Mouse (Mus musculus) urinary bladder, postnatal 25 days (tissue): Measurements from ENCODE around the gene Gap43.
"Not testable (repeated sequence)": the region's sequence is repeated elsewhere in the genome, so short reads cannot be mapped to it uniquely, and the experiment has no call there.

Experiments used
- DNase-seq: peaks from one replicate; pipeline ENCODE4 v3.0.0; 2022; ENCODE audit warnings: low spot score

Gap43 gene

DNA sequence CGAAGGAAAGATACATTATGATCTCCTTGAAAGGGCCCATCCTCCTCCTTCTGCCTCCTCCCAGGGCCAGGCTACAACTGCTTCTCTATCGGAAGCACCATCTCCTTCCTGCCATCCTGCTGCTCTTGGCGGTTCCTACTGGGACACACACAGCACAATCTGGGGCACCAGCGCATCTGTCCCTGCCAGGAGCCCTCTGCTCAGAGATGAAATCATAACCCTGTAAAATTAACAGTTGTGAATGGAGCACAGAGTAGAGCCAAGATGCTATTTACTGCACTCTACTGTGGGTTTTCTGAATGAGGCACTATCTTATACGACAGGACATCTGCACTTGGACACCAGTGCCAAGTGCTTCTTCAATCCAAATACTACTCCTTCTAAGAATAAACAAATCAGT, 46.0 kb downstream of the Gap43 start:
- no peak for DNase-seq

DNA sequence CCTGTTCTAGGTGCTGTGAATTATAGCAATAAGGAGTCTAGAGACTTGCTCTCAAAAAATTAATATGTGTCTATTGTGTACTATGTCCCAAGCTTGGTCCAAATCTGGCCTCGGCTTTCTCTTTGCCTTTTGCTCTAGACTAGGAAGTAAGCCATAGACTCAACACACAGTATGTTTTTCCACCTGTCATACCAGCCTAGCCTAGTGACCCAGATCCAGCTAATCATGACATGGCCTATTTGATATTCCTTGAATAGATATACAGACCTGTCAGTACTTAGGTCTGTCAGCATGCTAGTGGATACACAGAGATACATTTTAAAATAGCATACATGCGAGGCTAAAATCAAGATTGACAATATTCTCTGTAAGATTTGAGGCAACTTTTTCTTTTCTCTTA, 46.4 kb downstream of the Gap43 start:
- no peak for DNase-seq

GRCm38 (mm10) chr16:42291572-42291971, 48.9 kb downstream of the Gap43 start:
- no peak for DNase-seq

DNA sequence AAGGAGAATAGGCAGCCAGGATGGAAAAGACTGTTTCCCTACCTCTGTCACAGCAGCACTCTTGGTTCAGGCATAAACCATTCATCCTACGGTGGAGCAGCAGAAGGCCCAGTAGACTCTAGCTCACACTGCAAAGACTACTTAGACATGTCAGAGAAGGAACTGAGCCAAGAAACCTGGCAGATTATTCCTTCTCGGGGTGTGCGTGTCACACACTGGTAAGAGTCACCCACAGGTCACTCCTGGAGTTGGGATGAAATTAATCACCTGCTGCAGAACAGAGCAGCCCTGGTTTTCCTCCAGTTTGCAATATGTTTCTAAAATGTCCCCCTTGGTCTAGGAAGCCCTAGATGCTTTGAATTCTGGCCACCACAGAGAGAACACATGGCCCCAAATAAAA, 56.4 kb downstream of the Gap43 start:
- no peak for DNase-seq

- DNase-seq = no peak
Measured at GRCm38 (mm10) chr16:42277713-42278112, 62.7 kb downstream of the Gap43 start.

DNA sequence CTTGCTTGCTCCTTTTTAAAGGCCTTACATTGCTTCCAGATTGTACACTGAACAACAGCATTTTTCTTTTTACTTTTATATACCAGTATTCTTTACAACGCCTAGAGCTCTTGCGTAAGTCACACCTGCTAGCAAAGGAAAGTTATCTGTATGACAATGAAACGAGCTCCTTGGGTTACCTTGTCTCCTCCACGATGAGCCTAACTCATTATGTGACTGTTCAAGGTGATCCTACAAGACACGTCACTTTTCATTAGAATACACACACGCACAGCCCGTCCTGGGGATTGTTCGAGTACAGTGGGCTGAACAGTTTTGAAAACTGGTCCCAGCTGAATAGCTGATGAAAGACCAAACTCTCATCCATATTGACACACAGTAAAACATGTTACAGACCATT, 63.2 kb downstream of the Gap43 start:
- no peak for DNase-seq

DNA sequence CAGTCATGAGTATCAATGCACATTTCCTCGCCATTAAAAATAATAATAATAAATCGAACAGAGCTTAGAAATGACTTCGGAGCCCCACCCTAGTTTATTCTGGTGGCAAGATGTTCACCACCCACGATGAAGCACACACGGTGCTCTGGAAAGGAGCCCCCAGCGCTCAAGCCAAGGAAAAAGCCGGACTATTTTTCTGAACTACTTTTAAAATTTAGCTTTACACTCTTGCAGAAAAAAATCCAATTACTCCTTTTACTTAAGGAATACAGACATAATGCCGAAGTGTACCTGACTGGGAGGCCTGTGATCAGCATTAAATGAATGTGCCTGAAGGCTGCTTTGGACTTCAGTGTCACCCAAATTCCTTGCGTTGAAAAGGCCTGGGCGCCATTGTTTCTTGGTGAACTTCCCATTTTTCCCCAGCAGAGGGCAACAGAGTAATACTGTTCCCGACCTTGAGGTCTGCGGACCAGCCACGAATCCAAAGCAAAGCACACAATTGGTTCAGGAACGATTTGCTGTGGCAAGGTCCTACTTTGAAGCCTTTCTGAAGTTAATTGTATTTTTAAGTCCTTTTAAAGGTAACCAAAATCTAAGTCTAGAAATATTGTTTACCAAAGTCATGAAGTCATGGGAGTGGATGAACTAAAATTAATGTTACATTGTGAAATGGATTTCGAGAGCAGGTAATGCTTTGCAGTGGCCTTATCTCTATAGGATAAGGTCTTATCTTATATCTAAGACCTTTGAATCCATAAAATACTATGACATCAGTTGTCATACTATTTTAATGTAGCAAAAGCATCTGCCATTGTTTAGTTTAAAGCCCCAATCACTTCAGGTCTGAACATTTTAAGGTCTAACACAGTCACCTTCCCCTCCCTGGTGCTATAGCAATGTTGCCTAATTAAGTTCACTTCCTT, 64.0 kb downstream of the Gap43 start:
- peak; percentile 60 for DNase-seq

DNA sequence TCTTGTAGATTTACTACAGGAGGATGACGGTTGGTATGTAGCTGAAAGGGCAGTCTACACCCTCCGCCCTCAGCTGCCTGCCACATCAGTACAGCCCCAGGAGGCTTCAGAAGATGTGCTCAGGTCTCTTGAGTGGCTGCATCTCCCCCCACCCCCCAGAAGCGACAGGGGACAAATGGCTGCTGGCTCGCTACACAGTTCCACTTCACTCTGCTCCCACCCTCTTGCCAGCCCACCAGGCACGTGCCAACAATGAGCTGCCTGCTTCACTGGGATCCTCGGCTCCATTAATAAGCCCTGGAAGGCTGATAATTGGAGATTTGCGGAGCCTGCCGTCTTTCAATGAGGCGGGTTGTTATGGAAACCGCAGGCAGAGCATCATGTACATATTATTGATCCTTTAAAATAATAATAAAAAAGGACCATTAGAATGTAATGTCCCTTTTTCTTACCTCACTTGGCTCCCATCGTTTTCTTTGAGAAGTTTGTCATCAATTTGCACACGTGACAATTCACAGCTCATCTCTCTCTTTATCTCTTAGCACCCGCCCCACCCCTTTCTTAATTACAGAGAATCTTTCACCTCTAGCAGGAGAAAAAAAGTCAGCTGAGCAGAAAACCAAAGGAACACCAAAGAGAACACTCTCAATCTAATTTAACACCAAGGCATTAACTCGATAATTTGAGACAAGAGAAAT, 64.8 kb downstream of the Gap43 start:
- no peak for DNase-seq

DNA sequence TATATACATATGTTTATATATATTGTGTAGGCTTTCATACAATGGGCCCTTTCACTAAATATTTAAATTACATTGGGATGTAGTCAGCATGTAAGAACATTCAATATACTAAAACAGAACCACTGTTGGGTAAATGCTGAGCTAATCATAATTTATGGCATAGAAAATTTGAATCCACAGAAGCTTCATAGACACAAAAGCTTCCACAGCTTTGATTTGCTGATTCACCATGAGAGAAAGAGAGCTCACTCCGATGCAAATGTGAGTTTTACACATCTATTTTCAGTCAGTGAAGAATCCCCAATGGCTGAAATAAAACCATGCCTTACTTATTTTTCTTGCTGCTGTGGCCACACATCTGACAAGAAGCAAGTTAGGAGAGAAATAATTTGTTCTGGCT, 69.2 kb downstream of the Gap43 start:
- DNase-seq = no peak

DNA sequence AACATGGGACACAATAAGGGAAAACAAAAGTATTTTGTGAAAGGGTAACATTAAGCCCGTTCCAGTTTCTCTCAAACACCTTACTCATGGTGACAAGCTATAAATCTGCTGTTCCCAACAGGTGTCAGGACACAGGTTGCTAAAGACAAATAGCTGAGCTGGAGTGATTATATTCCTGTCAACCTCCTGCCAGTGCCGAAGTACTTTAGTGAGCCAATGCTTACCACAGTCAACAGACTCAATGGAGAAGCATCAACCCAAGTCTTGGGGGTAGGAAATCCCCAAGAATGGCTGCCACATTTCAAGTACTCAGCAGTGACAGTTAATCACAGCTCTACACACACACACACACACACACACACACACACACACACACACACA, 70.9 kb downstream of the Gap43 start:
- no peak for DNase-seq

- no peak for DNase-seq
Measured at GRCm38 (mm10) chr16:42268843-42269586, 71.4 kb downstream of the Gap43 start.

GRCm38 (mm10) chr16:42265185-42265584, 75.3 kb downstream of the Gap43 start:
- no peak for DNase-seq

GRCm38 (mm10) chr16:42262935-42263542, 77.4 kb downstream of the Gap43 start:
- DNase-seq = no peak

GRCm38 (mm10) chr16:42255693-42256092, 84.8 kb downstream of the Gap43 start:
- no peak for DNase-seq

DNA sequence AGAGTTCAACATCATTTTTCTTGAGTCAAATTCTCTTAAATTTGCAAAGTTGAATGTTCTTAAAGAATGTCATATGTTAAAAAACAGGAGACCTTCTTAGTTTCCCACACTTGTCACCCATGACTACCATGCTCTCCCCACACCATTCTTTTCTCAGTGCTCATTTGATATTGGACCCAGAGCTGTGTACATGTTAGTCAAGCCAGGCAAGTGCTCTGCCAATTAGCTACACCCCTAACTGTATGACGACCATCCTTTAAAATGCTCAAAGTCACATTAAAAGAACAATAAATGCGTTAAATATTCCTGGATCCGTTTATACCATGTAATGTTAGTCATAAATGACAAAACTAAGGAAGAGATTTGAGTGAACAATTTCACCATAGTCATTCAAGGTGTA, 85.2 kb downstream of the Gap43 start:
- DNase-seq = no peak

DNA sequence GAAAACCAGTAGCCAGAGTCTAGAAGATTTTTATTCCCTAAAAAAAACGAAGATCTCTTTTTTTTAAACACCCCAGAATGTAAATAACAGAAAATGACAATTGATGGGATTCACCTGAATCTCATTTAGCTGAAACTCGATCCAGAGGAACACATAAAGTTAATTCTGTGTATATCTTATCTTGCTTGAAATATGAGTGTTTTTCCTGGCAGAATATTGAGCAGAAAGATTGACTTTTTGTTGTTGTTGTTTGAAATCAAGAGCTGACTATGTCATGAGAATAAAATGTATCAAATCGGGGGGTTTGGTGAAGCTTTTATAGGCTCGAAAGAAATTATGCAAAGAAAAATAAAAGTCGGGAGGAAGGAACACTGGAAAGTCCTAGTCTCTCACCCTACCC, 88.2 kb downstream of the Gap43 start:
- DNase-seq = no peak

GRCm38 (mm10) chr16:42244121-42244520, 96.3 kb downstream of the Gap43 start:
- not testable (repeated sequence) for DNase-seq

DNA sequence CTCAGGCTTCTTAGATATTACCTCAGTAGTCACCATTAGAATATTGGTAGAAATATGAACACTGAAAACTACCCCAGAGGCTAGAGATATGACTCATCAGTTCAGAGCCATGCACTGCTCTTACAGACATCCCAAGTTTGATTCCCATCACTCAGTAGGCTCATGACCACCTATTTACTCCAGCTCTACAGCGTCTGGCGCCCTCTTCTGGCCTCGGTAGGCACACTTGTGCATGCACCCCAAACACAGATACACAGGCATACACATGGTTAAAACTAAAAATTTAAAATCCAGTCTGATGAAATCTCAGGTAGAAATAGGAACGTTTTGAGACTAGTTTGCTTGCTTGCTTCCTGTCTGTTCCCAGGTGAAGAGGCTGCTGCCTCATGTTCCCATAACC, 109.1 kb downstream of the Gap43 start:
- DNase-seq = no peak
